ENCODE assay signal across 25 mouse cellular contexts in the genomic region with DNA sequence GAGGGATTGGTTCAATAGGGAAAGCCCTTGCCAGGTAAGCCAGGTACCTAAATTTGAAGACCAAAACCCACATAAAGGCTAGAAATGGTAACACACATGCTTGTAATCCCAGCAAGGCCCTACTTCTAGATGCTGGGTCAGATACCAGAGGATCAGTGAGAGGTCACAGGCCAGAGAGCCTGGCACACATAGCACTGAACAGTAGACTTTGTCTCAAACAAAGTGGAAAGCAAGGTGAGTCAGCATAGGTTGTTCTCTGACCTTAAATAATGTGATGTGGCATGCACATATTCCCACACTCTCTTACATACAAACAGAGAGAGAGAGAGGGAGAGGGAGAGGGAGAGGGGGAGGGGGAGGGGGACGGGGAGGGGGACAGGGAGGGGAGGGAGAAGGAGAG.
A peak's percentile ranks its signal among the peaks of the same experiment; 100 is the strongest.
DNase-seq lines count a peak whose midpoint lies in the region; ATAC-seq and TF ChIP-seq lines count a peak whose summit lies in the region.
"Had no signal": no experiment of that assay in that cellular context is flagged by ENCODE, and none has a peak within 500 bp of the region (broad histone marks: within the 10 kb centered on the region; RNA-seq: fewer than 3 reads in every experiment).

No protein-coding gene starts in this region.

- H3K4me1 ChIP-seq in kidney, adult 2 months (ENCODE audit: control insufficient read depth, insufficient read depth, low read length) = peaks cover 6% of the 10 kb centered on the region; the same call in 1 of the 2 replicates
- H3K4me1 ChIP-seq in liver, adult 2 months (ENCODE audit: control insufficient read depth, insufficient read depth, low read length) = peaks cover 12% of the 10 kb centered on the region
- no peaks in the 10 kb centered on the region for H3K4me1 ChIP-seq in liver, embryonic 12.5 days
- H3K4me1 ChIP-seq: embryonic facial prominence, embryonic 15.5 days; forebrain, embryonic 12.5 days had no signal

- no peak overlapping the region for H3K27ac ChIP-seq in kidney, adult 2 months (ENCODE audit: insufficient read depth, low read depth, low read length)
- H3K27ac ChIP-seq in liver, adult 2 months (replicated peaks; ENCODE audit: insufficient read depth, low read depth, low read length) = no peak overlapping the region
- H3K27ac ChIP-seq in liver, embryonic 12.5 days = no peak overlapping the region
- H3K27ac ChIP-seq: embryonic facial prominence, embryonic 13.5 days; embryonic facial prominence, embryonic 15.5 days; forebrain, embryonic 10.5 days; forebrain, embryonic 12.5 days had no signal

- WGBS in kidney, adult 2 months = no CpG with 5 or more reads among the region's 1 CpGs
- no CpG with 5 or more reads among the region's 1 CpGs for WGBS in liver, adult 2 months
- no CpG with 5 or more reads among the region's 1 CpGs for WGBS in liver, embryonic 12.5 days (ENCODE audit: insufficient replicate concordance)

- TF ChIP-seq POLR2A in kidney, adult 2 months (IDR thresholded peaks at IDR 0.05; ENCODE audit: low read depth, low read length) = no peak
- no peak for TF ChIP-seq POLR2A in liver, adult 2 months (IDR thresholded peaks at IDR 0.05; ENCODE audit: extremely low read depth, insufficient read depth, low read length)

- ATAC-seq in liver, embryonic 12.5 days = no peak
- ATAC-seq: activated CD4-positive, CD25-positive, alpha-beta regulatory T cell, adult 4 months; forebrain, embryonic 14.5 days; forebrain, embryonic 16.5 days; Patski had no signal

- no peak for TF ChIP-seq CTCF in kidney, adult 2 months (conservative IDR thresholded peaks at IDR 0.05; ENCODE audit: insufficient read depth, insufficient read length, low read depth, low read length)
- TF ChIP-seq CTCF in liver, adult 2 months (IDR thresholded peaks at IDR 0.05; ENCODE audit: low read depth, low read length) = no peak

- no peak overlapping the region for H3K4me2 ChIP-seq in liver, embryonic 12.5 days
- H3K4me2 ChIP-seq: embryonic facial prominence, embryonic 13.5 days; embryonic facial prominence, embryonic 15.5 days; forebrain, embryonic 12.5 days had no signal

- H3K36me3 ChIP-seq in kidney, adult 2 months (ENCODE audit: control insufficient read depth, insufficient read depth, low read length) = no peaks in the 10 kb centered on the region
- H3K36me3 ChIP-seq in liver, adult 2 months (ENCODE audit: control insufficient read depth, insufficient read depth, low read length) = no peaks in the 10 kb centered on the region
- H3K36me3 ChIP-seq in liver, embryonic 12.5 days = no peaks in the 10 kb centered on the region
- H3K36me3 ChIP-seq: embryonic facial prominence, embryonic 13.5 days; embryonic facial prominence, embryonic 15.5 days; forebrain, embryonic 10.5 days; forebrain, embryonic 12.5 days had no signal

- no peak overlapping the region for H3K9ac ChIP-seq in liver, adult 2 months (ENCODE audit: low read depth, low read length)
- no peak overlapping the region for H3K9ac ChIP-seq in liver, embryonic 12.5 days
- H3K9ac ChIP-seq: embryonic facial prominence, embryonic 13.5 days; embryonic facial prominence, embryonic 15.5 days; forebrain, embryonic 12.5 days had no signal

- no peaks in the 10 kb centered on the region for H3K79me2 ChIP-seq in liver, adult 2 months (ENCODE audit: control insufficient read depth, insufficient read depth, low read length)

- H3K4me3 ChIP-seq in kidney, adult 2 months (ENCODE audit: insufficient read depth, low read depth, low read length) = no peak overlapping the region
- no peak overlapping the region for H3K4me3 ChIP-seq in liver, adult 2 months (ENCODE audit: insufficient read depth, low read depth, low read length)
- no peak overlapping the region for H3K4me3 ChIP-seq in liver, embryonic 12.5 days
- H3K4me3 ChIP-seq: embryonic facial prominence, embryonic 13.5 days; embryonic facial prominence, embryonic 15.5 days; erythroblast, embryonic 14.5 days; forebrain, embryonic 10.5 days; forebrain, embryonic 12.5 days had no signal

- DNase-seq in kidney, adult 2 months = peak; percentile 7
- no peak for DNase-seq in kidney, postnatal 14 days
- peak; percentile 93 for DNase-seq in liver, adult 2 months (ENCODE audit: extremely low read depth, low read depth, low spot score)
- peak; percentile 49 for DNase-seq in retina, postnatal 1 day
- no peak for DNase-seq in retina, embryonic 14.5 days (ENCODE audit: low spot score)
- no peak for DNase-seq in cerebellum, adult 11-12 months
- DNase-seq: adrenal gland, adult 8-10 months; adrenal gland, postnatal 14 days; adrenal gland, postnatal 36 days; cerebellum, adult 18-20 months; cerebellum, adult 8-10 months; cerebellum, adult 9-11 months; cerebellum, postnatal 14 days; cerebellum, postnatal 36 days; embryo, embryonic 11 days had no signal

- H3K27me3 ChIP-seq in kidney, adult 2 months (replicated peaks; ENCODE audit: control insufficient read depth, insufficient read depth, low read length) = no peaks in the 10 kb centered on the region
- H3K27me3 ChIP-seq in liver, adult 2 months (ENCODE audit: control insufficient read depth, insufficient read depth, low read length) = no peaks in the 10 kb centered on the region
- H3K27me3 ChIP-seq in liver, embryonic 12.5 days (replicated peaks) = no peaks in the 10 kb centered on the region
- H3K27me3 ChIP-seq: embryonic facial prominence, embryonic 13.5 days; embryonic facial prominence, embryonic 15.5 days; Patski had no signal

- no peaks in the 10 kb centered on the region for H3K9me3 ChIP-seq in liver, embryonic 12.5 days (replicated peaks)
- H3K9me3 ChIP-seq: embryonic facial prominence, embryonic 13.5 days; embryonic facial prominence, embryonic 15.5 days; forebrain, embryonic 10.5 days; forebrain, embryonic 12.5 days had no signal

Comparison
In these comparisons a context has a peak if more than half of its experiments do, and no peak if none do; other contexts are left out.
1. DNase-seq: peak in kidney, adult 2 months (single experiment), liver, adult 2 months (single experiment) and retina, postnatal 1 day (single experiment); none in kidney, postnatal 14 days (single experiment), retina, embryonic 14.5 days (single experiment) and cerebellum, adult 11-12 months (single experiment).